Comparison of ENCODE assay signal across 8 mouse cellular contexts in genomic region chr16:36817321-36817926, GRCm38 (mm10). TPM values are rescaled to one million over a fixed set of nuclear protein-coding genes. Genes with fewer than 3 reads are reported as not detected.
A peak's percentile ranks its signal among the peaks of the same experiment; 100 is the strongest.
DNase-seq lines count a peak whose midpoint lies in the region.

No protein-coding gene starts in this region.

- DNase-seq in urinary bladder, postnatal 14 days (ENCODE audit: low spot score), result peak; percentile 73
- DNase-seq in urinary bladder, adult 2 months (ENCODE audit: low spot score), result no peak
- peak; percentile 85 for DNase-seq in embryo, embryonic 10 days (ENCODE audit: low spot score)
- DNase-seq in gastrocnemius, postnatal 10 days, result peak; percentile 47
- DNase-seq in hindlimb bud, embryonic 11.5 days (ENCODE audit: extremely low spot score, low read depth, low spot score), result peak; percentile 69
- DNase-seq in left cerebral cortex, adult 18-20 months (ENCODE audit: low spot score in 2 of 2), result peak; percentile 59 to 74
- peak; percentile 91 for DNase-seq in lung, postnatal 36 days
- DNase-seq in right cerebral cortex, adult 18-20 months, result peak; percentile 86

RNA-seq across cellular contexts. Expression of gene Iqcb1, which starts 10.8 kb away (rescaled TPM):
- 17.0 and 17.2 TPM in 2 replicates for polyA plus RNA-seq in urinary bladder, adult 2 months (2012; rRNA removed)
- 10 to 100 TPM in 1 of 2 experiments, 1 to 10 TPM in 1; 8.6 to 10.9 TPM for total RNA-seq in gastrocnemius, postnatal 10 days (2021)
- total RNA-seq in left cerebral cortex, adult 18-20 months (2021), result 10 to 100 TPM; 47.8 to 47.9 TPM

RNA-seq across cellular contexts. Expression of gene Slc15a2, which starts 32.7 kb away (rescaled TPM):
- 1.6 and 6.5 TPM in 2 replicates for polyA plus RNA-seq in urinary bladder, adult 2 months (2012; rRNA removed)
- total RNA-seq in gastrocnemius, postnatal 10 days (2021), result 1 to 10 TPM in 1 of 2 experiments, under 1 TPM in 1; 0.97 to 4.3 TPM
- total RNA-seq in left cerebral cortex, adult 18-20 months (2021), result 10 to 100 TPM; 32.4 to 33.6 TPM

RNA-seq across cellular contexts. Expression of gene Eaf2, which starts 57.4 kb away (rescaled TPM):
- 6.3 and 7.0 TPM in 2 replicates for polyA plus RNA-seq in urinary bladder, adult 2 months (2012; rRNA removed)
- total RNA-seq in gastrocnemius, postnatal 10 days (2021), result under 1 TPM; 0.28 to 0.29 TPM
- total RNA-seq in left cerebral cortex, adult 18-20 months (2021), result 1 to 10 TPM in 1 of 2 experiments, under 1 TPM in 1; 0.94 to 1.7 TPM

RNA-seq across cellular contexts. Expression of gene Golgb1, which starts 57.5 kb away (rescaled TPM):
- 55.2 and 61.2 TPM in 2 replicates for polyA plus RNA-seq in urinary bladder, adult 2 months (2012; rRNA removed)
- total RNA-seq in gastrocnemius, postnatal 10 days (2021), result 10 to 100 TPM; 23.2 to 25.5 TPM
- total RNA-seq in left cerebral cortex, adult 18-20 months (2021), result 10 to 100 TPM; 79.6 to 84.8 TPM

Comparison
In these comparisons a context has a peak if more than half of its experiments do, and no peak if none do; other contexts are left out.
1. RNA of gene Iqcb1, which starts 10.8 kb away (total RNA-seq): 47.8 to 47.9 TPM in left cerebral cortex, adult 18-20 months; 8.6 to 10.9 TPM in gastrocnemius, postnatal 10 days; every median in the first group is over 4 times any median in the second.
2. RNA of gene Slc15a2, which starts 32.7 kb away (total RNA-seq): 32.4 to 33.6 TPM in left cerebral cortex, adult 18-20 months; 0.97 to 4.3 TPM in gastrocnemius, postnatal 10 days; every median in the first group is over 4 times any median in the second.